Mouse (Mus musculus): ENCODE data around the gene Camta1. TPM values are rescaled to one million over a fixed set of nuclear protein-coding genes. Genes with fewer than 3 reads are reported as not detected.
A peak's percentile ranks its signal among the peaks of the same experiment; 100 is the strongest.

The Camta1 gene
- total RNA-seq, 2 experiments from 2014 or later: 91.0 to 104 TPM

DNA sequence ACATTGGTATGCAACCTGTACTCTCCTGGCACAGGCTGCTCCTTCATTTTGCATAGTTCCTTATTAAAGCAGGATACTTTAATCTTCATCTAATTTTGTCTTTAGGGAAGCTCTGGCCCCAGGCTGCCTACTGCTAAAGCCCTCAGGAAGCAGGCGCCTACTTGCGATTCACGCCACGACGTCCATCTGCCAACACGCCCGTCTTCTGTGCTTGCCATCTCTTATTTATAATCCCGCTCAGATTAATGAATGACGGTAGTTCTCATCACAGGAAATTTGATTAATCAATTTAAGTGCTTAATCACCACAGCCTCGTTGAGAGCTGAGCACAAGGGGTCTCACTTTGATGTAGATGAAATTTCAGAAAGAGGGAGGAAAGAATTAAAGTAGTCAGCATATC is 546.0 kb downstream of the Camta1 start:
- DNase-seq: no peak

DNA sequence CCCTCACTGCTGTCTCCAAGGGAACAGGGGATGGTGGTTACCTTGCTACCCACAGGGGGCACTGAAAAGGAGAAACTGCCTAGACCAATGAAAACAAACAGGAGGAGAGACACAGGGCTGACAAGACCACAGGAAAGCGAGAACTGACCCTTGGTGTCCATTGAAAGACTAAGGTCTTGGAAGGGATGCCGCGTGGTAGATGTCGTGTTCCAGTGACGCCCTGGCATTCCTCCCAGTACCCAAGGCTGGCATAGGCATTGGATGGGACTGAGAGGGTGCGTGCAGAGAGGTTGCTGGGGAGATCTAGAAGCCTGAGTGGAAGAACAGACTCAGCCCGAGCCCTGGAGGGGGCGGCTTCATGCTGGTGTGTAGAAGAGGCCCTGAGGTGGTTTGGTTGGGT is 550.9 kb downstream of the Camta1 start:
- DNase-seq: no peak

DNA sequence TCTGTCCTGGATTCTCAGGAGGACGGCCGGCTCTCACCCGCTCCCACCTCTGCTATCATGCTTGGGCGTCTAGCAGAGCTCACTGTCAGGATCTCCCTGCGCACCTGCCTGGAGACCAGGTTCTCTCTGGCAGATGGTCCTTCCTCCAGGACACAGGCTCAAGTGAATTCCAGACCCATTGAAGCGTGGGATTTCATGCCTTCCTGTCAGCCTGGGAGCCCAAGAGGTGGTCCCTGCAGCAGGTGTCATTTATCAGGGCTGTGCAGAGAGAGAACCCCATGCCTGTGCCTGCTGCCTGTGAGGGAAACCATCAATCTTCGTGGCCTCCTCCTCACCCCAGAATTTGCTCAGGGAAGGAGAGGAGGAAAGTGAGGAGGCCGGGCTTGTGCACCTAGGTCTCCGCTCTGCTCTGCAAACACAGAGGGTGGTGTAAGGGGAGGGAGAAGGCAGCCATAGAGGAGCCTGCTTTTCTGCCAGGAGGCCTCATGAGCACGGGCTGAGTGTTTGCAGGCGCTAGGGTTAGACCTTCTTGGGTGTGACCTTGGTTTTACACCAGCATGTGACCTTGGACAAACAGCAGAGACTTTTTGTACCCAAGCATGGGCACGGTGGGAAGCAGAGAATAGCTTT is 551.5 kb downstream of the Camta1 start:
- no peak for DNase-seq

DNA sequence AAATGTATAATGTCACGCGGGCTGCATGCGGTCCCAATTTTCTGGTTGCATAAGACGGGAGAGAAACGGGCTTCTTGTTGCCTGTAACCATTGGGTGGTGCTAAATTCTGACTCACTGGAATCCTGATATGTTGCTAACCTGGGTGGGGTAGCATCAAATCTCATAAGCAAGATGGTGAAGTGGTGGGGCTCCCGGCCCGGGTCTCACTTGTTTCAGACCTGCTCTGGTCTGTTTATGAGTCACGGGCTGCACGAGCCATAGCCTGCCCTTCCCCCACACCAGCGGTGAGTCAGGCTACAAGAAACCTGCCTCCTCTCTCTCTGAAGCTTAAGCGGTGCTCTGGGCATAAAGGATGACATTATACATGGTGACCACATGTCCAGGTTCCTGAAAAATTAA is 554.8 kb downstream of the Camta1 start:
- DNase-seq: no peak

- DNase-seq: no peak
These were observed 555.3 kb downstream of the Camta1 start for GRCm38 (mm10) chr4:151306311-151306765.

GRCm38 (mm10) chr4:151305761-151306160 is 555.9 kb downstream of the Camta1 start:
- no peak for DNase-seq

DNA sequence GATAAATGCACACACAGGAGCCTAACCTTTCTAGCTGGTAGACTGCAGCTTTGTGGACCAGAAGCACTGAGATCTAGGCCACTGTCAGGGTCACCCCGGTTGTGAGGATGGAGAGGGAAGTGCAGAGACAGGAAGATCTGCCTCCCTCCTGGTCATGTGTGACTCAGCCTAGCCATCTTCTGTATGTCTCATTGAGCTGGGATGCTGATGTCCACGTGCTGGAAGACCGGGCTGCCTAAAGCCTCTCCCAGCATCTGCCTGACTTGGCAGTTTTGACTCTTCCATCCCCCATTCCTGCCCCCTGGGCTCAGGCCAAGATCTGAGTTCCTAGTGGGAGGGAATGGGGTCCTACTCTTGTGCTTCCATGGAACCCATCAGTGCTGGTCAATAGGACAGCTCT is 557.7 kb downstream of the Camta1 start:
- DNase-seq: no peak

DNA sequence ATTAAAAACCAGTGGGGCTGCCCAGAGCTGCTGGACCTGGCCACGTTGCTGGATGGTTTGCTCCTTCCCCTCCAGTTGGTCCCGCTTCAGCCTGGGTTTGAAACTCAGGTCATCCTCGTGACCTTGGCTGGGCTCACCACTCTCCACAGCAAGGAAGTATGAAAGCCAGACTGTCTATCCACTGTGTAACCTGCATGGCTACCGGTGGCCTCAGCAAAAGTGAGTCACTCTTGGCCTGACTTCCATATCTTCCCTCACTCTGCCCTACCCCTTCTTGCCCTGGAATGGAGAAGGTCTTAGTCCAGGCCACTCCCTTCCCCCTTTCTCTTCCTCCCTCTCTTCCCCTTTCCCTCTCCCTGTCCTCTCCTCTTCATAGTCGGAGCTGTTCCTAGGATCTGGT is 558.2 kb downstream of the Camta1 start:
- DNase-seq: no peak

DNA sequence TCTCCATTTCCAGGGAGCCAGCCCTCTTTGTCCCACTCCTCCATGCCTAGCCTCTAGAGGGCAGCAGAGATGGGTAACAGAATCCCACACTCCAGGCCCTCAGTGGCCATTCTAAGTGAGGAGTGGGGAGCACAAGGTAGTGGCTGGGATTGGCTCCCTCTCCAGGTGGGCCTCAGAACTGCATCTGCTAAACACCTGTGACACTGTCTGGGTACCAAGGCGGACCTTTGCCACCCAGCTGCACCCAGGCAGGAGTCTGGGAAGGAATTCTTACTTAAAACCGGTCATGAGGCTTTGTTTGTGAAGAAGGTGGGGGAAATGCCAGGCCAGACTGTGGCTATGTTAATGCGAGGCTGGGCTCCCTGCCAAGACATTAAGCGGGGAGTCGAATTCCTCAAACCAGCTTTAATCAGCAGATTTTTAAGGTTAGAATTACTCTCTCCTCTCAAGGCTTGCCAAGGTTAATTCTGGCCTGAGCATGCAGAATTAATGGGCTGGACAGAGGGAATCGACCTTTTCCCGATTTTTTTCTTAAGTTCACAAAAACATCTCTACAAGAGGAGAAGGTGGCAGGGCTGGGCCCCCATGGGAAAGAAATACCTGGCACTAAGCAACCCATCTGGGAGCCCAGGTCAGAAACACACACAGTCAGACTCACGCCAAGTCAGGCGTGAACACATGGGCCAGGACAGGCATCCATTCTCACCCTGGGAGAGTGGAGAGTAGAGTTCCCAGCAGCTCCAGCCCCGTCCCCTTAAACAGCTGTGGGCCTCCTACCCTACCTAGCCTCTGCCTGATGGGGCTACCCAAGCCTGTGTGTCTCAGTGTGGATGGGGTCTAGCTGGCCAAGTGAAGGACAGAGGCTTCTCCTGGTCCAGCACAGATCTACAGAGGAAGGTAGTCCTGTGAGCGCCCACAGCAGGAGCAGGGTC is 559.2 kb downstream of the Camta1 start:
- no peak for DNase-seq

DNA sequence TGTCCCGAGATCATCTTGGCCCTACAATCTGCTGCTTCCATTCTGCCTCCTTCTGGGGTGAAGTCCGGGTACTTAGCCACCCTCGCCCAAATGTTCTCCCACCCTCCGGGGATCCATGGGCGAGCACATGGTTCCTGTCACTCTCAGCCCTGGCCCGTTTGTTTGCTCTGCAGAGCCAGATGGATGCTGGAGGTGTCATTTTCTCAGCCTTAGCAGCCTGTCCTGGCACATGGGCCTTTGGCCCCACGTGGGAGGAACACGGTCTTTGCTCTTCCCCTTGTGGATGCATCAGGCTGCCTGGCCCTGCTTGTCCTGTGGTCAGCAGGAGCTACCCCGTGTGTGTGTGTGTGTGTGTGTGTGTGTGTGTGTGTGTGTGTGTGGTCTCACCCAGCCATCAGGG is 560.3 kb downstream of the Camta1 start:
- no peak for DNase-seq

- no peak for DNase-seq
These were observed 561.0 kb downstream of the Camta1 start for GRCm38 (mm10) chr4:151300706-151301105.

GRCm38 (mm10) chr4:151295515-151296203 is 566.0 kb downstream of the Camta1 start:
- DNase-seq: no peak

- no peak for DNase-seq
These were observed 572.6 kb downstream of the Camta1 start for GRCm38 (mm10) chr4:151288893-151289585.

- no peak for DNase-seq
These were observed 575.7 kb downstream of the Camta1 start for GRCm38 (mm10) chr4:151285905-151286445.

DNA sequence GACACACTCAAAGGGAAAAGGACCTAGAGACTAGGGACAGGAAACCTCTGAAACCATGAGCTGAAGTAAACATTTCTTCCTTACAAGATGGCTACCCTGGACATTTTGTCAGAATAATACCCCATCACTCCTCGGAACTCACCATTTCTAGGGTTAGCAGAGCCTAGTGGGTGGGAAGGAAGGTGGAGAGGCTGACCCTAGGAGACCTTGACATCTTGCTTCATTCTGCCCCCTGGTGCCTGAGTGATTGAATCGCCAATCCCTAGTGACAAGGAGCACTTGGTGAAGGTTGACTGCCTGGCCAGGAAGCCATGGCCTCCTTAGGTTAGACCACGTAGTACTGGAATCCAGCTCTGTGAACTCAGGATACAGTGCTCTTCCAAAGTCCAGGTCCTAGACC is 576.2 kb downstream of the Camta1 start:
- no peak for DNase-seq

- peak; percentile 22 for DNase-seq
These were observed 578.5 kb downstream of the Camta1 start for GRCm38 (mm10) chr4:151283092-151283741.

DNA sequence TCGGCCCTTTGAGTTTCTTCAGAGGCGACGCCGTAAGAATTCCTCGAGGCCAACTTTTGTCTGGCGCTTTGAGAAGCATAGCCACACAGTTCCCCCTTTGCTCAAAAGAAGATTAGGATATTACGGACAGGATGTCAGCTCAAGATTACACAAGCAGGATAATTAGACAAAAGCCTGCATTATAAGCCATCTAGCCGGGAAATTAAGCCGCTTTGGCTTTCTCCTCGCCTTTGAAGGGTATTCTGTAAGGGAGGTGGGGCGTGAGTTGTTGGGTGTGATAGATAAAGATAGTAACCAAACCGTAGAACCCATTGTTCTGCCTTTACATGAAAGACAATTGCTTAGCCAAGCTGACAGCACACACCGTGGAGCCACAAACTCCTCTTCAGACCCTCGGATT is 579.6 kb downstream of the Camta1 start:
- no peak for DNase-seq

- DNase-seq: no peak
These were observed 586.4 kb downstream of the Camta1 start for GRCm38 (mm10) chr4:151275292-151275691.

DNA sequence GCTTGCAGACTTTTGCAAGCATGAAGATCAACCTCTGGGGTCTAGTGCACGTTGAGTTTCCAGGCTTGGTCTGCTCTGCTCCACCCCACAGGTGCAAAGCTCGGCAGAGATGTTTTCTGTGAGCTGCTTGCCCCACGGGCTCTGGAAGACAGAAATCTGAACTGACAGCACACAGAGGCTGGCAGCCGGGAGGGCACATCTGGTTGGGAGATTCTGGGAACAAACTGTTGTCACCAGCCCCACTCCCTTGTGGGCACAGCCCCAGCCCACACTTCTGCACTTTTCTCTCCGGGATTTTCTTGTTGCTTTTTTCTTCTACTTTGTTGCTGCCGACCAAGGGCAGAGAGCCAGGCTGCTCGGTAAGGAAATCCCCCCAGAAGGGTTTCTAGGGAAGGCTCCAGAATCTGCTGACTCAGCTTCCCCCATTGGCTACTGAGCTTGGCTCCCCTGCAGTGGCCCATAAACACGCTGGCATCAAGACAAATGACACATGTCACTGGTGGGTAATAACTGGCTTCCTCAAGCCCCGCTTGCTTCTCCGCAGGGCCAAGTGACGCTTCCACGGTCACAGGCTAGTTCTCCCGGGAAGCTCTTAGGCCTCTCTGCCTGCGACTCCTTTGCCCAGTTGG is 597.8 kb downstream of the Camta1 start:
- no peak for DNase-seq

DNA sequence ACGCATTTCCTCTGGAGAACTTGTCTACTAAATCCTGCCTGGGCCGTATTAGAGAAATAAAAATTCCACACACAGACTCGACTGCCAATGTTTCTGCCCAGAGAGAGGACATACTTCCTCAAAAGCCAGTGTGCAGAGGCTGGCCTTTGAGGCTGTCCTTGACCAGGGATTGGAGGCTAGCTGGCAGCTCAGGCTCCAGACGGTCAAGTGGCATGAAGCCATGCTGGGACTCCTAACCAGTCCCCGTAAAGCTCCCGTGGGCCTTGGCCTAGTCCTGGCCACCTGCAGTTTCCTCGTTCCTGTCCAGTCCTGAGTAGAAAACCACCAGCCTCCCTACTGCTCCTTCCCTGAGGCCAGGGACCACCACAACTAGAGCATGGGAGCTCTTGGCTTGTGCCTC is 598.6 kb downstream of the Camta1 start:
- no peak for DNase-seq

- no peak for DNase-seq
These were observed 605.1 kb downstream of the Camta1 start for GRCm38 (mm10) chr4:151256622-151257021.

Data from gastrocnemius, postnatal 25 days (tissue).